Mouse (Mus musculus) erythroblast, embryonic 14.5 days (primary cell): ENCODE measurements around the gene Cog4. TPM values are rescaled to one million over a fixed set of nuclear protein-coding genes. Genes with fewer than 3 reads are reported as not detected.
A peak's percentile ranks its signal among the peaks of the same experiment; 100 is the strongest.

Experiments used
- H3K27me3 ChIP-seq: 2 replicates; pipeline ENCODE4 v1.6.1; 2012; ENCODE audit warnings: inconsistent platforms; ENCODE audit not compliant: control insufficient read depth
- H3K36me3 ChIP-seq: 2 replicates; pipeline ENCODE4 v1.6.1; 2012; ENCODE audit warnings: mild to moderate bottlenecking, inconsistent platforms; ENCODE audit not compliant: control insufficient read depth
- H3K4me1 ChIP-seq: 2 replicates; pipeline ENCODE4 v1.6.1; 2012; ENCODE audit warnings: inconsistent platforms; ENCODE audit not compliant: control insufficient read depth
- H3K4me3 ChIP-seq: replicated peaks from 2 replicates; pipeline ENCODE3; 2012; ENCODE audit warnings: moderate library complexity, mild to moderate bottlenecking, inconsistent platforms
- H3K9me3 ChIP-seq: 2 replicates; pipeline ENCODE4 v1.6.1; 2012; ENCODE audit warnings: low read length, inconsistent platforms, mixed read lengths; ENCODE audit not compliant: control insufficient read depth
- GATA1 ChIP-seq: IDR thresholded peaks from 2 replicates; pipeline ENCODE4 v1.6.1; 2012; ENCODE audit warnings: low read length, inconsistent platforms, mixed read lengths
- TAL1 ChIP-seq: IDR thresholded peaks from 3 replicates; pipeline ENCODE4 v1.6.1; 2012; ENCODE audit warnings: low read length, inconsistent platforms, mixed read lengths
- polyA plus RNA-seq: library from polyadenylated mRNA; stranded (reverse); fragments of >175 nt; gene quantifications from 2 replicates; pipeline ENCODE4 v1.2.3, GENCODE M21; 2012

Gene Cog4
- polyA plus RNA-seq, 1 experiment = 0.67 TPM

GRCm38 (mm10) chr8:110820257-110820656, 26.1 kb upstream of the Cog4 start:
- peaks cover 100% of the 10 kb centered on the region for H3K36me3 ChIP-seq

GRCm38 (mm10) chr8:110821960-110822359, 24.4 kb upstream of the Cog4 start:
- H3K9me3 ChIP-seq = no peaks in the 10 kb centered on the region
- H3K36me3 ChIP-seq = peaks cover 100% of the 10 kb centered on the region
- TF ChIP-seq GATA1 = no peak
- no peak for TF ChIP-seq TAL1
- H3K27me3 ChIP-seq = no peaks in the 10 kb centered on the region
- H3K4me3 ChIP-seq = no peak overlapping the region
- H3K4me1 ChIP-seq = no peaks in the 10 kb centered on the region

More at GRCm38 (mm10) chr8:110820257-110820656, 26.1 kb upstream of the Cog4 start:
- Histone ChIP-seq H3K4me1 (no peaks in the 10 kb centered on the region), H3K27me3 (no peaks in the 10 kb centered on the region), H3K4me3 (no peak overlapping the region), H3K9me3 (no peaks in the 10 kb centered on the region)
- TF ChIP-seq TAL1 (no peak), GATA1 (no peak)

DNA sequence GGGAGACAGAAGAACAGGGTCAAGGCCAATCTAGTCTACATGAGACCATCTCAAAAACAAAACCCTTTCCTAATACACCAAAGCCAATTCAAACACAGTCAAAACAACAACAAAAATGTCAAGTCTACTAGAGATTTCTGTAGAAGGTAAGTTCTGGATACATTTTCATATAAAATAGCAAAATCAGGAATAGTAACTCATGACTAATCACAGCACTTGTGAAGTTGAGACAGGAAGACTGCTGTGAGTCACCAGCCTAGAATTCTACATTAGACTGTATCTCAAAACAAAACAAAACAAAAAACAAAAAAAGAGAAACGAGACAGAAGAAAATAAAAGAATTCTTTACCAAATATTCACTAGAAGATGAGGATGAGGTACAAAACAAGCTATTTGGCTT, 21.5 kb upstream of the Cog4 start:
- TF ChIP-seq TAL1 (no peak), GATA1 (no peak)
- no peaks in the 10 kb centered on the region for H3K27me3 ChIP-seq
- no peak overlapping the region for H3K4me3 ChIP-seq
- no peaks in the 10 kb centered on the region for H3K9me3 ChIP-seq
- H3K4me1 ChIP-seq = no peaks in the 10 kb centered on the region
- peaks cover 100% of the 10 kb centered on the region for H3K36me3 ChIP-seq

- Histone ChIP-seq H3K4me3 (no peak overlapping the region), H3K27me3 (no peaks in the 10 kb centered on the region), H3K36me3 (peaks cover 100% of the 10 kb centered on the region), H3K4me1 (no peaks in the 10 kb centered on the region), H3K9me3 (no peaks in the 10 kb centered on the region)
- TF ChIP-seq GATA1 = no peak
- no peak for TF ChIP-seq TAL1
These were observed 17.9 kb upstream of the Cog4 start for GRCm38 (mm10) chr8:110828511-110828910.

GRCm38 (mm10) chr8:110831956-110832355, 14.4 kb upstream of the Cog4 start:
- Histone ChIP-seq H3K9me3 (no peaks in the 10 kb centered on the region), H3K36me3 (peaks cover 100% of the 10 kb centered on the region), H3K4me1 (no peaks in the 10 kb centered on the region), H3K4me3 (no peak overlapping the region), H3K27me3 (no peaks in the 10 kb centered on the region)
- TF ChIP-seq GATA1 (no peak), TAL1 (no peak)

- TF ChIP-seq GATA1 = no peak
- no peak for TF ChIP-seq TAL1
- Histone ChIP-seq H3K36me3 (peaks cover 82% of the 10 kb centered on the region), H3K4me1 (peaks cover 33% of the 10 kb centered on the region), H3K4me3 (no peak overlapping the region), H3K9me3 (no peaks in the 10 kb centered on the region), H3K27me3 (no peaks in the 10 kb centered on the region)
These were observed 4.3 kb upstream of the Cog4 start for GRCm38 (mm10) chr8:110842012-110842574.

- TF ChIP-seq GATA1 = no peak
- no peak for TF ChIP-seq TAL1
- Histone ChIP-seq H3K36me3 (peaks cover 71% of the 10 kb centered on the region), H3K27me3 (no peaks in the 10 kb centered on the region), H3K9me3 (no peaks in the 10 kb centered on the region), H3K4me3 (no peak overlapping the region), H3K4me1 (peaks cover 40% of the 10 kb centered on the region)
These were observed 3.2 kb upstream of the Cog4 start for GRCm38 (mm10) chr8:110843207-110843606.

DNA sequence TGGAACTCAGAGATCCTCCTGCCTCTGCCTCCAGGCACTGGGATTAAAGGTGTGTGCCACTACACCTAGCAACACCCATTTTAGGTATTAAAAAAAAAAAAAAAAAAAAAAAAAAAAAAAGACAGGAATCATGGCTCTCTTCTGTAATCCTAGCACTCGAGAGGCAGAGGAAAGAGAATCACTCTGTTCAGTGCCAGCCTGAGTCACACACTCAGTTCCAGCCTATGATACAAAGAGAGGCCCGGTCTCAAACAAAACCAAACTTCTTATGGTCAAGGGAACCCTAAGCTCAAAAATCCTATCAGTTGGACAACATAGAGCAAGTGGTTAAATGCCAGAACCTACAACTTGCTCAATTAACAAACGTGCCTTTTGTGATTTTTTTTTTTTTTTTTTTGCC, 1.5 kb upstream of the Cog4 start:
- peak overlapping the region; percentile 100 for H3K4me3 ChIP-seq
- no peak for TF ChIP-seq TAL1
- TF ChIP-seq GATA1 = no peak
- H3K27me3 ChIP-seq = no peaks in the 10 kb centered on the region
- no peaks in the 10 kb centered on the region for H3K9me3 ChIP-seq
- peaks cover 46% of the 10 kb centered on the region for H3K4me1 ChIP-seq
- H3K36me3 ChIP-seq = peaks cover 65% of the 10 kb centered on the region

GRCm38 (mm10) chr8:110845821-110846404, 487 bp upstream of the Cog4 start:
- Histone ChIP-seq H3K36me3 (peaks cover 65% of the 10 kb centered on the region), H3K9me3 (no peaks in the 10 kb centered on the region), H3K4me3 (peak overlapping the region; percentile 100), H3K4me1 (peaks cover 46% of the 10 kb centered on the region), H3K27me3 (no peaks in the 10 kb centered on the region)
- no peak for TF ChIP-seq TAL1
- TF ChIP-seq GATA1 = no peak
